Mouse (Mus musculus) intestine, embryonic 15.5 days (tissue): Measurements from ENCODE around the gene Jag1. TPM values are rescaled to one million over a fixed set of nuclear protein-coding genes. Genes with fewer than 3 reads are reported as not detected.

ENCODE experiments used
- polyA plus RNA-seq: library from polyadenylated mRNA; unstranded; fragments of >200 nt; fragmentation: Nextera tagmentation; extraction: Ambion mirVana; gene quantifications from 2 replicates; pipeline ENCODE4 v1.2.1, GENCODE M21; 2015

Jag1 gene
- polyA plus RNA-seq, 1 experiment from 2014 or later, result 18.3 TPM

Other genes starting within 250 kb of the Jag1 start
- 49.3 and 58.5 TPM in 2 replicates for gene AL731706.2, start 231.0 kb downstream of the Jag1 start, polyA plus RNA-seq
- 5.3 and 6.7 TPM in 2 replicates for gene Slx4ip, start 225.4 kb downstream of the Jag1 start, polyA plus RNA-seq
- 42.5 and 45.6 TPM in 2 replicates for gene AL731706.1, start 225.3 kb downstream of the Jag1 start, polyA plus RNA-seq
- 15.7 and 18.5 TPM in 2 replicates for gene Mkks, start 225.3 kb downstream of the Jag1 start, polyA plus RNA-seq